Mouse (Mus musculus): ENCODE data around the gene Exd1. TPM values are rescaled to one million over a fixed set of nuclear protein-coding genes. Genes with fewer than 3 reads are reported as not detected.

The Exd1 gene
- polyA plus RNA-seq, 1 experiment, result 0.52 TPM

DNA sequence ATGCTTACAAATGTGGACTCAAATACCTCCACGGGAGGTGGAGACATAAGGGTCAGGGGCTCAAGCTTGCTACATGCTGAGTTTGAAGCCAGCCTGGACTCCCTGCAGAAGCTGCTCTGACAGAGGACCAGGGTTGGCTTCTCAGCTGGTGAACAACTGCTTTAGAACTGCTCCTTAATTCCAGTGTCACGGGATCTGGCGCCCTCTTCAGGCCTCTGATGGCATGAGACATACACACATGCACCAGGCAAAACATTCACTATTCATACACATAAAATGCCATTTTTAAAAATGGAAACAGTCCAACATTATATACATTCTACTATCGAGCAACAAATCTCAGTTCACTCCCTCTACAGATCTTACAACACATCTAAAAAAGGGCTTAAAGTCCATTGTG is 40.0 kb upstream of the Exd1 start:
- DNase-seq, result peak; percentile 78
- H3K27me3 ChIP-seq (replicated peaks; ENCODE audit: control insufficient read depth, insufficient read depth, low read length), result no peaks in the 10 kb centered on the region
- WGBS, result 19% methylated on average over 4 of the region's 4 CpGs
- no peak overlapping the region for H3K27ac ChIP-seq (ENCODE audit: insufficient read depth, low read depth, low read length)
- no peaks in the 10 kb centered on the region for H3K4me1 ChIP-seq (ENCODE audit: control insufficient read depth, insufficient read depth, low read length)
- H3K4me3 ChIP-seq (ENCODE audit: insufficient read depth, low read depth, low read length), result no peak overlapping the region
- no peaks in the 10 kb centered on the region for H3K36me3 ChIP-seq (ENCODE audit: control insufficient read depth, insufficient read depth, low read length)
- TF ChIP-seq CTCF (conservative IDR thresholded peaks at IDR 0.05; ENCODE audit: insufficient read depth, insufficient read length, low read depth, low read length) (peak; percentile 91), POLR2A (IDR thresholded peaks at IDR 0.05; ENCODE audit: low read depth, low read length) (no peak)

DNA sequence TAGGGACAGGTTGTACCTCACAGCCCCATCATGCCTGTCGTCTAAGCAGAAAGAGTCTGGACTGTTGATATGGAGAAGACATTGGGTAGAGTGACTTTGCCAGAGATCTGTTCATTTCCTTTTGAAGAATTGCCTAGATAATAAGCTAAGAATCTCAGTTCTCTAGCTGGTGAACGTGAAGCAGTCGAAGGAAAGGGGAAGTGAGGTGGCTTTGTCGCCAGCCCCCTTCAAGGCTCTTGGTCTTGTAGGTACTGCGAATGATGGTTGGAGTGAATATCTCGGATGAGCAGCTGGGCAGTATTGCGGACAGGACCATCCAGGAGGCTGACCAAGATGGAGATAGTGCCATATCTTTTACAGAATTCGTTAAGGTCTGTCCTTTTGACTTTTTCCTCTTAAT is 36.9 kb upstream of the Exd1 start:
- 87% methylated on average over 8 of the region's 8 CpGs for WGBS
- 0 out of 2 replicates have a peak, but pooled peaks cover 1% of the 10 kb centered on the region for H3K36me3 ChIP-seq (ENCODE audit: control insufficient read depth, insufficient read depth, low read length)

DNA sequence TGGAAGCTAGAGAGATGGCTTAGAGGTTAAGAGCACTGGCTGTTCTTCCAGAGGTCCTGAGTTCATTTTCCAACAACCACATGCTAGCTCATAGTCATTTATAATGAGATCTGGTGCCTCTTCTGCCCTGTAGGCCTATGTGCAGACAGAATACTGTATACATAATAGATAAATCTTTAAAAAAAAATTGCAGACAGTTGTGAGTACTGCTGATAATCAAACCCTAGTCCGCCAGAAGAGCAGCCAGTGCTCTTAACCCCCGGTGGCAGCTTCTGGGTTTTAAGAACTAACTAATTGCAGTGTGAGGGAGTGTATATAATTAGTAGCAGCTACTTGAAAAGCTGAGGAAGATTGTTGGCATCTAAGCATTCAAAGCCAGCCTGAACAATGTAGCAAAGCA is 36.0 kb upstream of the Exd1 start:
- 0 out of 2 replicates have a peak, but pooled peaks cover 1% of the 10 kb centered on the region for H3K36me3 ChIP-seq (ENCODE audit: control insufficient read depth, insufficient read depth, low read length)
- no peaks in the 10 kb centered on the region for H3K27me3 ChIP-seq (replicated peaks; ENCODE audit: control insufficient read depth, insufficient read depth, low read length)
- H3K4me1 ChIP-seq (ENCODE audit: control insufficient read depth, insufficient read depth, low read length), result no peaks in the 10 kb centered on the region
- H3K27ac ChIP-seq (ENCODE audit: insufficient read depth, low read depth, low read length), result no peak overlapping the region
- no peak for TF ChIP-seq CTCF (conservative IDR thresholded peaks at IDR 0.05; ENCODE audit: insufficient read depth, insufficient read length, low read depth, low read length)
- no peak for TF ChIP-seq POLR2A (IDR thresholded peaks at IDR 0.05; ENCODE audit: low read depth, low read length)
- no peak for DNase-seq
- 76% methylated on average over 2 of the region's 2 CpGs for WGBS
- no peak overlapping the region for H3K4me3 ChIP-seq (ENCODE audit: insufficient read depth, low read depth, low read length)

More for the DNA sequence above, 36.9 kb upstream of the Exd1 start:
- H3K4me3 ChIP-seq (ENCODE audit: insufficient read depth, low read depth, low read length), result no peak overlapping the region
- no peak for DNase-seq
- TF ChIP-seq CTCF (conservative IDR thresholded peaks at IDR 0.05; ENCODE audit: insufficient read depth, insufficient read length, low read depth, low read length), result no peak
- no peak for TF ChIP-seq POLR2A (IDR thresholded peaks at IDR 0.05; ENCODE audit: low read depth, low read length)
- no peak overlapping the region for H3K27ac ChIP-seq (ENCODE audit: insufficient read depth, low read depth, low read length)
- no peaks in the 10 kb centered on the region for H3K27me3 ChIP-seq (replicated peaks; ENCODE audit: control insufficient read depth, insufficient read depth, low read length)
- no peaks in the 10 kb centered on the region for H3K4me1 ChIP-seq (ENCODE audit: control insufficient read depth, insufficient read depth, low read length)

DNA sequence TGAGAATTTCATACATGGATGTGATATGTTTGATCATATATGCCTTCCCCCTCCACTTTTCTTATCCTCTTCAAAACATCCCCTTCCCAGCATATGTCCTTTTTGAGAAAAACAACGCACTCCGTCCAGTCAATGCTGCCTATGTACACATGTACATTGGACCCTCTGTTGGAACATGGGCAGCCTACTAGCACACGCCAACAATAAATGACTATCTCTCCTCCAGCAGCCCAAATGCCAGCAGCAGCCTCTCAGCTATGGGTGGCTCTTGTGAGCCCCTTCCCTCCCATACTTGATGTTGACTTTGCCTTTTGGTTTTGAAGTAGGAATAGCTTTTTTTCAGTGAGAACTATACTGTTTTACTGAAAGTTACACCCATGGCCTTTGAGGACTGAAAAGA is 34.1 kb upstream of the Exd1 start:
- H3K27me3 ChIP-seq (replicated peaks; ENCODE audit: control insufficient read depth, insufficient read depth, low read length), result no peaks in the 10 kb centered on the region
- no peak overlapping the region for H3K4me3 ChIP-seq (ENCODE audit: insufficient read depth, low read depth, low read length)
- 90% methylated on average over 3 of the region's 3 CpGs for WGBS
- no peaks in the 10 kb centered on the region for H3K4me1 ChIP-seq (ENCODE audit: control insufficient read depth, insufficient read depth, low read length)
- H3K27ac ChIP-seq (ENCODE audit: insufficient read depth, low read depth, low read length), result no peak overlapping the region
- DNase-seq, result no peak
- no peak for TF ChIP-seq POLR2A (IDR thresholded peaks at IDR 0.05; ENCODE audit: low read depth, low read length)
- no peak for TF ChIP-seq CTCF (conservative IDR thresholded peaks at IDR 0.05; ENCODE audit: insufficient read depth, insufficient read length, low read depth, low read length)
- 0 out of 2 replicates have a peak, but pooled peaks cover 1% of the 10 kb centered on the region for H3K36me3 ChIP-seq (ENCODE audit: control insufficient read depth, insufficient read depth, low read length)

DNA sequence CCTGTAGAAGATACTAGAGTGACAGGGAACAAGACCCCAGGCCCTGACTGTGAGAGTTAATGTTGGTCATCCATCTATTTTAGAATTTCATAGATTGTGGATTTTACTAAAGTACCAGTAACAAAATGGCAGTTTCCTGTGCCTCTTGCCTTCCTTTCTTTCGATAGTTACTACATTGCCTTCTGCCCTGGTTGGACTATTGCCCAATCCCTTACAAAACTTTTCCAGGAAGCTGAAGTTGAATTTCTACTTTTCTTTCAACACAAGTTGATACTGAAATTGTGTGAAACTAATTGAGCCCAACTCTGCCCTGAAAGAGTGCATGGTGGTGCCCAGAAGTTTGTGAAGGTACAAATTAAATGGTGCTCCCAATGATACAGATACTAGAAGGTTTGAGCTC is 25.0 kb upstream of the Exd1 start:
- H3K27ac ChIP-seq (ENCODE audit: insufficient read depth, low read depth, low read length), result no peak overlapping the region
- peaks cover 4% of the 10 kb centered on the region; the same call in 1 of the 2 replicates for H3K4me1 ChIP-seq (ENCODE audit: control insufficient read depth, insufficient read depth, low read length)
- DNase-seq, result peak; percentile 72
- H3K36me3 ChIP-seq (ENCODE audit: control insufficient read depth, insufficient read depth, low read length), result peaks cover 3% of the 10 kb centered on the region; the same call in 1 of the 2 replicates
- no peak overlapping the region for H3K4me3 ChIP-seq (ENCODE audit: insufficient read depth, low read depth, low read length)
- 32% methylated on average over 1 of the region's 1 CpGs for WGBS
- H3K27me3 ChIP-seq (replicated peaks; ENCODE audit: control insufficient read depth, insufficient read depth, low read length), result no peaks in the 10 kb centered on the region
- TF ChIP-seq POLR2A (IDR thresholded peaks at IDR 0.05; ENCODE audit: low read depth, low read length) (no peak), CTCF (conservative IDR thresholded peaks at IDR 0.05; ENCODE audit: insufficient read depth, insufficient read length, low read depth, low read length) (no peak)

DNA sequence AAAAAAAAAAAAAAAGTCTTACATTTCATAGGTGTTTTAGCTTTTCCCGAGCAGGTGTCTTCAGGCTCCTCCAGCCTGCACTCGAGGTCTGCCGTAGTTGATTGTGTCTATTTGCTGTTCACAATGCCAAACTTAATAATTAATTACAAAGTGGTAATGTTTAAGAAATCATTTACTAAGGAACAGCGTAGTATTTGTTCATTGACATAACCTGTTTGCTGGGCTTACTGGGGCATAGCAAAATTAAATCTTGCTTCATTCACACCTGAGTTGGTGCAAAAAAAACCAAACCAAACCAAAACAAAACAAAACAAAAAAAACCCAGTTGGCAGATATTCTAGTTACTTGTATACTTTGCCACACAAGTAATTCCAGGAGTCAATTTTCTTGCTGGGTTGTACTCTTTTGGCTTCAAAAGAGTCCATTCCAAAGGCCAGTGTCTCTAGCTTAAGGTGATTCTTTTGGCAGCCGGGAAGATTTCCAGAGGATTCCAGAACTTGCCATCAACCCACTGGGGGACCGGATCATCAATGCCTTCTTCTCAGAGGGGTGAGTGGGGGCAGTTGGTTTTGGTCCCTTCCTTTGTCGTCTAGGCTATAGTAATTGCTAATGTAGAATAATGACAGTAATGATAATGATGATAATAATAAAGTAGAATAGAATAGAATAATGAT is 18.9 kb upstream of the Exd1 start:
- WGBS, result 42% methylated on average over 7 of the region's 7 CpGs
- TF ChIP-seq POLR2A (IDR thresholded peaks at IDR 0.05; ENCODE audit: low read depth, low read length) (no peak), CTCF (conservative IDR thresholded peaks at IDR 0.05; ENCODE audit: insufficient read depth, insufficient read length, low read depth, low read length) (no peak)
- Histone ChIP-seq H3K4me3 (ENCODE audit: insufficient read depth, low read depth, low read length) (no peak overlapping the region), H3K27me3 (replicated peaks; ENCODE audit: control insufficient read depth, insufficient read depth, low read length) (no peaks in the 10 kb centered on the region), H3K36me3 (ENCODE audit: control insufficient read depth, insufficient read depth, low read length) (no peaks in the 10 kb centered on the region; the same call in 1 of the 2 replicates), H3K27ac (ENCODE audit: insufficient read depth, low read depth, low read length) (no peak overlapping the region), H3K4me1 (ENCODE audit: control insufficient read depth, insufficient read depth, low read length) (peaks cover 8% of the 10 kb centered on the region; the same call in 1 of the 2 replicates)
- peak; percentile 88 for DNase-seq

DNA sequence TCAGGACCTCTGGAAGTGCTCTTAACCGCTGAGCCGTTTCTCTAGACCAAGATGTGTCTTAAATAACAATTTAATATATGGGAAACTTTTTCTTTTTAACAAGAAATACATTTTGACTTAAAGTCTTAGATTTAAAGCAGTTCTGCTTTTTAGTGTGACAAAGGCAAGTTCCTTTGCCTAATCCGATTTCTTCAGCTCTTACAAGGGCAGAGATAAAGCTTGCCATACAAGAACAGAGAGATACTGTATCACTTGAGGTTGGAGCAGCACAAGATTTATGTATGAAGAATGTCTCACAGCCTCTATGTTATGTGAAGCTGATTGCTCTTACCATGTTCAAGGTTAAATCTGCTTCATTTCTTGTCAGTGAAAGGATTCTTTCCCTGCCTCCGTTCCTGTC is 17.9 kb upstream of the Exd1 start:
- TF ChIP-seq POLR2A (IDR thresholded peaks at IDR 0.05; ENCODE audit: low read depth, low read length), result no peak
- no peak for TF ChIP-seq CTCF (conservative IDR thresholded peaks at IDR 0.05; ENCODE audit: insufficient read depth, insufficient read length, low read depth, low read length)
- Histone ChIP-seq H3K4me1 (ENCODE audit: control insufficient read depth, insufficient read depth, low read length) (peaks cover 8% of the 10 kb centered on the region; the same call in 1 of the 2 replicates), H3K27me3 (replicated peaks; ENCODE audit: control insufficient read depth, insufficient read depth, low read length) (no peaks in the 10 kb centered on the region), H3K4me3 (ENCODE audit: insufficient read depth, low read depth, low read length) (no peak overlapping the region), H3K36me3 (ENCODE audit: control insufficient read depth, insufficient read depth, low read length) (no peaks in the 10 kb centered on the region; the same call in 1 of the 2 replicates), H3K27ac (ENCODE audit: insufficient read depth, low read depth, low read length) (no peak overlapping the region)
- WGBS, result 85% methylated on average over 4 of the region's 4 CpGs
- DNase-seq, result no peak

Data from kidney, adult 2 months (tissue).